Mouse (Mus musculus) B cell, adult 2 months (primary cell): ENCODE measurements around the gene Slc5a7.

Experiments used
- DNase-seq, 2 experiments: peaks; one replicate each; pipeline ENCODE4 v3.0.0; 2022

Gene Slc5a7

DNA sequence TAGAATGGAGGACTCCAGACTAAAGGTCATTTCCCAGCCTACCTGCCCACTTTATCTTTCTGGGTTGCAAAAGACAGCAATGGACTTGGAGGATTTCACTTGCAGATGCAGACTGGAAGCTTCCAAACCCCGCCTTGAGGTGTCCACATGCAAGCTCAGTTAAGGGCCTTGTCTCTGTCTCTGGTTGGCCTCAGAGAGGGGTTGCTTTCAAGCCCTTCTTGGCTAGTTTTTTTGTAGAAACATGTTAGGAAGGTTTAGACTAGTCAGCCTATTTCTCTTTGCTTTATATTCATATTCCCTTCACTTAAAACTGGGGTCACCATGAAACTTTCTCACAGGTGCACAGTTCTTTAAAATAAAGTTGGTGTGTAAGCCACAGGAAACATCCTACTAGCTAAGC lies at the start of gene Slc5a7:
Gene Slc5a7, minus strand, starts transcription at position 101 of the 400 bp plus-strand sequence.
- DNase-seq, result no peak

DNA sequence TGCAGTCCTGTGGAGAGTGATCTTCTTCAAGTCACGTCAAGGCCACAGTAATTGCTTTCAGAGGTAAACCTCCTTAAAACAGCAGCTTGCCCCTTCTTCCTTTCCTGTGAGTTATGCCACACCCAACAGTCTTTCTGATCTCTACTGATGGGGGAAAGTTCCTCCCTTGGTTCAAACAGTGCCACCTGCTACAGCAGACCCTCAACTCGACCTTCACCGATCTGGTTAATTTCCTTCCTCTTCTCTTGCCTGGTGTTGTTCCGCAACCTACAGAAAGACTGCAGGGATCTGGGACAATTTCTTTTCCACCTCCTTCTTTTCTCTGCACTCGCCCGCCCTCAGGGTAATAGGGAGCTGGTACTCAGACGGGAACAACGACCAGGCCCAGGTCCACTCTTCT lies 48.8 kb upstream of the Slc5a7 start:
- no peak for DNase-seq

DNA sequence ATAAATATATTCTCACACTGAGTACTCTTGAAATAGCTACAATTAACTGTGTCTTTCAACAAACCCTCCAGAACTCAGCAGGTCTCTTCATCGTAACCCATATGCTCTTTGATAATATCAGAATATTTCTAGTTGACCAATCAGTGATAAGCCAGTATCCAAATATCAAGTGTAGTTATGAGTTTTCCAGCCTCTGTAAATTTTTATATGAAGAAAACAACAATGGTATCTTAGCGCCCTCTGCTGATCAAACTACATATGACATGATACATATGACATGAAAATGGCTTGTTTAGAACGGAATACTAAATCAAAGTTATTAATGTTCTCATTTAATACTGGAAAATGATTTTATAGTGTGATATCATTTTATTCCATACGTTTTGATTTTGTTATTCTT lies 44.6 kb upstream of the Slc5a7 start:
- DNase-seq, result no peak

DNA sequence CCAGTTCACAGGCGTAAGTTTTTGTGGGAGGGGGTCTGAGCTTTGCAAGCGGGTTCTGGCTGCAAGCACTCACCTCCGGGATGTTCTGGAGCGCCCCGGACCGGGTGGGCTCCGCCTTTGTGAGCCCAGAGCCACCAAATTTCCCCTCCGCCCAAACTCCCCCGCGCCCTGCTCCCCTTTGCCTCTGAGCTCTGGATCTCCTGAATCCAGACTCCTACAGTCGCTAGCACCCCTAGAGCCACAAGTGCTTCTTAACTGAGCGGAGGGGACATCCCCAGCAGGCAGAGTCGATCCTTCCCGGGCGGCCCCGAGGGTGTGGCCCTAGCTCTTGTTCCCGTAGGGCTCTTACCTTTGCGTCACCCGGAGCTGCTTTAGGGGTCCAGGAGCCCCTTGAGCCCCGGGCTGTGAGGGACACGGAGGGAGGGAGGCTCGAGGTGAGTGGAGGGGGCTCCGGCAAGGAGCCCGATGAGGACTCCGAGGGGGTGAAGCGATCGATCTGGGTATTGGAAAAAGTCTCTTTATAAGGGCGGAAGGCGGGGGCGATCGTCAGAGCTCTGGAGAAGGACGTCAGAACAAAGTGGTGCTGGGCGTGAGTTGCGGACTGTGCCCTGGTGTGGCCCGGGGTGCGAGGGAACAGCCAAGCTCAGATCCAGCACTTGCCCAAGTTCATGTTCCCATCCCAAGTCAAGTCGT lies 456 bp downstream of the Slc5a7 start:
- DNase-seq, result no peak

DNA sequence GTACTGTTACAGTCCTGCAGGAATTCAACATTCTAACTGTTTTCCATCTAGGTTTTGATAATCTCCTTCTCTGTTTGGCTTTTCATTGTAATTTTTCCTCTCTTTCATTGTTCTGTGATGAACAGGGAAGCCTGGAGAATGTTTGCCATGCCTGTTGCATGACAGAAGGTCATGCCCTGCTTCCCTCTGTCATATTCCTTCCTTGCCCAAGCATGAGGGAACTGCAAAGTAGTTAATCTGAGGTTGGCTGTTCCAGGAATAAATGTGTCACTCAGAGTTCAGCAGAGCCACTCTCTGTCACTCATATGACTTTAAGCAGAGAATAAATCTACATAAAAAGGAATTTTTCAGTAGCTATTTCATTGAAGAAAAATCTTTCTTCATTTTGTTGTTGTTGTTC lies 48.1 kb downstream of the Slc5a7 start:
- DNase-seq, result no peak

DNA sequence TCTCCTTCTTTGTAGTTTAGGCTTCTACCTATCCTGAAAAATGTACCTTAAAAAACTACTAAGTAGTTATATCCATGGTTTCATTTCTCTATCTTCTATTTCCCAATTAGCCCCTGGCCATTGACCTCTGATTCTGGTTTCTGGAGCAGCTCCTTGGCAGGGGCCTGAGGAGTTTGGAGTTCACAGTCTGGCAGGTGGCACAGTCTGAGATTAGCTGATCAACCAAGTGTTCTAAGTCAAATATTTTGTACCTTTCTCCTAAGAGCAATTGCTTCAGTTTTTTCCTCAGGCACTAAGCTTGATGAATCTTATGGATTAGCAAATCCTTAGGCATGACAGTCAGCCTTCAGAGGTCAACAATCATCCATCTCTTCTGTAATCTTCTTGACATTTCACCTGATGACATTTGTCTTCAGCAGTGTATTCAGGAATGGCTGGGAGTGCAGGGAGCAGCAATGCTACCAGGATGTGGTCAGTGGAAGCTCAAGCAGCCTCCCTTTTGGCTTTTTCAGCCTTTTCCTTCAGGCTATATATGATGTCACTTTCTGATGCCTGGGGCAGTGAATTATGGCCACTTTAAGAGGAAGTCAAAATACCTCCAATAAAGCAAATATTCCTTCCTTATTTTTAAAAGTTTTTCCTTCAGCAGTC lies 55.1 kb downstream of the Slc5a7 start:
- no peak for DNase-seq

DNA sequence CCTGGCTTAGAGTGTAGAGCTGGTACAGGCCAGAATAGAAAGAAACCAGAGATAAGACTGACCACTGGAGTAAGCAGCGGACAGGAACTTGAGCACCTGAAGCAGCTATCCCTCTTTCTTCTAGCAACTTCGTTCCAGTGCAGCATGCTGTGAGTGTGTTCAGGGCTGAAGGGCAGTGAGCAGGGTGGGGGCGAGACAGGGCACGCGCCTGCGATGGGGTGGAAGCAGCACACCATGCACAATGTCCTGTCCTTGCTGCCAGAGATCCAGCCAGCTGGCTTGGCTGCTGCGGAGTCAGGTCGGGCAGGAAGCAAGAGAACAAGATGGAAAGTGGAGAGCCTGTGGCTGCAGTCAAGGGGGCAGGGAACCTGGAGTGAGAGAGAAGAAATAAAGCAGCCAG lies 59.4 kb downstream of the Slc5a7 start:
- no peak for DNase-seq
